Mouse (Mus musculus) right cerebral cortex, postnatal 10 days (tissue): ENCODE measurements around the gene Gm5771.
"Not testable (repeated sequence)": the region's sequence is repeated elsewhere in the genome, so short reads cannot be mapped to it uniquely, and the experiment has no call there.

ENCODE experiments used
- DNase-seq, 2 experiments: peaks; one replicate each; pipeline ENCODE4 v3.0.0; 2021; ENCODE audit warnings: low spot score in 2 of 2

Gm5771 gene

DNA sequence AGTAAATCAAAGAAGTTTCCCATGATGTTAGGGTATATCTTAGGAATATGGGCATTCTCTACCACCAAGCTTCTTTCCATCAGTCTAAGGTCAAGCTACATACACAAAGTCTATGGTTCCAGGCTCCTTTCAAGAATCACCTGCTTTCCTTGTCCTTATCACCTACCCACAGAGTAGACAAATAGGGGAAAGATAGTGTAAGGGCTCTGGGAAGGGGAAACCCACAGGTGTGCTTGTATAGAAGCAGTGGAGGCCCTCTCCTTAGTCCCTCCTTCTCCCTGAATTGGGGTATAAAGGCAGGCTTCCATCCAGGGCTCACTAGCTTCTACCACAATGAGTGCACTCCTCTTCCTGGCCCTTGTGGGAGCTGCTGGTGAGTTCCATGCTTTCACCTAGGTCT, at the start of gene Gm5771:
Gm5771 (plus strand) TSS at position 301 of the 400 bp plus-strand sequence.
- DNase-seq: not testable (repeated sequence)

GRCm38 (mm10) chr6:41353932-41354331, 38.2 kb upstream of the Gm5771 start, which contains the start of gene Try10:
Gene Try10, plus strand, starts transcription at chr6:41354105.
- no peak for DNase-seq

- DNase-seq: not testable (repeated sequence)
These were observed 18.4 kb upstream of the Gm5771 start for GRCm38 (mm10) chr6:41373772-41374171.

DNA sequence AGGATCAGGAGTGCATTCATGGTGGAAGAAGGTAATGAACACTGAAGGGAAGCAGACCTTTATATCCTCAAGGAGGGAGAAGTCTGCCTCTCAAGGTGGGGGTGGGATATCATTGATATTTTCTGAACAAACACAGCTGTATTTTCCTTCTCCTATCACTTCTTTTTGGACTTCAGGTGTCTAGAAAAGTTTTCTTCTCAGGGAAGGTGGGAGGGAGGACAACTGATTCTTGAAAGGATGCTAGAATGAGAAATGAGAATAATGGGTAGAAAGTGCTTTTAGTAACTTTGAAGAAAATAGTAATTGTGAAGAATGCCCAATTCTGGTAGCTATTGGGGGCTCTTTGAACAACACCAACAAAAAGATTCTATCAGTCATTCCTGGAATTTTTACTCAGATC, 14.6 kb upstream of the Gm5771 start, which contains the start of gene Prss3:
Prss3 (minus strand) TSS at position 101 of the 400 bp plus-strand sequence.
- not testable (repeated sequence) for DNase-seq

DNA sequence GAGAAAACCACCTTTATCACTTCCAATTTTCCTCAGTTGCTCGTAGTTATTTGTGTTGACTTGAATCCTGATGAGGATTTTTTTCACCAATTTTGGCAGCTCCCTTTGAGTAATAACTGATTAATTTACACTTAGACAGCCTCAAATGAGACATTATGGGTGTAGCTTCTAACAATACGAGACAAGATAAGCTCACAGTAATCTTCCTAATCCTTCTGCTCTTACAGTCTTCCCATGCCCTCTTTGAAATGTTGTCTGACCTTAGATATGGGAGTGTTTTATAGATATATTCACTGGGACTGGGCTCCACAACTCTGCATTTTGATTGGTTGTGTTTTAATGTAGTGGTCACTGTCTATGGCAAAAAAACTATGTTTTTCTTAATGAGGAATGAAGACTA, 5.4 kb upstream of the Gm5771 start:
- DNase-seq: no peak

DNA sequence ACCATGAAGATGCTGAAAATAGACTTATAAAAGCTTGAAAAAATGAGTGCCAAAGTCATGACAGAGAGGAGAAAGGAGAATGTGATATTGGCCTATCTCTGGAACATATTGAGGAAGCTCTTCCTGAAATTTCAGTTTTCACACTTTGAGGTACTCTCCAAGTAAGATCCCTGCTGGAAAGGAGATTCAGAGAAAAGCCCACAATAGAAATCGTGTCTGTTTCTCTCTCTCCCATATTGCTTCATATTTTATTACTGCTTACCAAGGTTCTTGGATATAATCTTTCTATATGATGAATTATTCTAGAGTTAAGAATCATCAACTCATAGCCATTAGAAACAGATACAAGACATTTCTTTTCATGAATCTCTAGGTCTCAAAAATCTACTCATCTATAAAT, 516 bp upstream of the Gm5771 start:
- DNase-seq: not testable (repeated sequence)

DNA sequence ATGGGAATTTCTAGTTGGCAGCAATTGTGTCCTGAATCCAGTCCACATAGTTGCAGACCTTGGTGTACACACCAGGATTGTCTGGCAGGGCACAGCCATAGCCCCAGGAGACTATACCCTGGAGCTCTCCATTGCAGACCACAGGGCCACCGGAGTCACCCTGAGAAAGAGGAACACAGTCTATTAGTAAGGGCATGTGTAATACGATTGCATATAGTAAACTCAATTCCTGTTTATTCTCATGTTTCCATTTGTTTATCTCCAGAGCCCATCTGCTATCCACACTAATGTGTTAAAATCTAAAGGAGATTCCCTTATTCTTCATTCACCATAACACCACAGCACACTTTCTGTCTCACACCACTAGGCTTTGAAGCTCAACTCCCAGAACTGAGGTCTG, 50.1 kb downstream of the Gm5771 start:
- DNase-seq: not testable (repeated sequence)

DNA sequence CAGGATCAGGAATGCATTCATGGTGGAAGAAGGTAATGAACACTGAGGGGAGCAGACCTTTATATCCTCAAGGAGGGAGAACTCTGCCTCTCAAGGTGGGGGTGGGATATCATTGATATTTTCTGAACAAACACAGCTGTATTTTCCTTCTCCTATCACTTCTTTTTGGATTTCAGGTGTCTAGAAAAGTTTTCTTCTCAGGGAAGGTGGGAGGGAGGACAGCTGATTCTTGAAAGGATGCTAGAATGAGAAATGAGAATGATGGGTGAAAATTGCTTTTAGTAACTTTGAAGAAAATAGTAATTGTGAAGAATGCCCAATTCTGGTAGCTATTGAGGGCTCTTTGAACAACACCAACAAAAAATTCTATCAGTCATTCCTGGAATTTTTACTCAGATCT, 53.9 kb downstream of the Gm5771 start, which contains the start of gene Gm10334:
Gm10334 (minus strand) TSS at position 101 of the 400 bp plus-strand sequence.
- DNase-seq: not testable (repeated sequence)
